Mouse (Mus musculus): ENCODE data around the gene Stpg4.

DNA sequence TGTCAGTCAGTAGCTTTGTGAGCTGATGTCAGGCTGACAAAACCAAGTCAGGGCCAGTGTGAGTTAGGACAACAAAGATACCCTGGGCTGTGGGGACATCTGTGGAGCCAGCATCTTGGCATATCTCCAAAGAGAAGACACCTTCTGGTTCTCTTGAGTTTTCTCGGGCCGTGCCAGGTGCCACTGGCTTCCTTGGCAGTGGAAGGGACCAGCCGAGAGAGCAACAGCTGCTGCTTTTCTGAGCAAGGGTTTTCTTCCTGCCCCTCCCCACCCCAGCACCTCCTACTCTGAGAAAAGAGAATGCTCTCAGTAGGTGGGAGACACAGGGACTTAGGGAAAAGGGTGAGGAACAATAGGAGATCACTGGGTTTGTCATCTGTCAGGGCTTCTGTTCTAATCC, 66.4 kb downstream of the Stpg4 start:
- TF ChIP-seq CTCF (IDR thresholded peaks at IDR 0.05; ENCODE audit: borderline replicate concordance, extremely low read depth, insufficient read depth, insufficient read length) (no peak), POLR2A (IDR thresholded peaks at IDR 0.05; ENCODE audit: borderline replicate concordance, extremely low read depth, insufficient read depth, insufficient read length, poor library complexity, severe bottlenecking) (no peak)
